Mouse (Mus musculus) heart, postnatal 14 days (tissue): ENCODE data around the gene Efhd1. TPM values are rescaled to one million over a fixed set of nuclear protein-coding genes. Genes with fewer than 3 reads are reported as not detected.

Experiments used
- total RNA-seq, 2 experiments: library from RNA; stranded (reverse); gene quantifications; 2 replicates each; pipeline ENCODE4 v1.2.3; 2021

Gene Efhd1
- total RNA-seq, 2 experiments from 2014 or later, result 4.2 to 4.6 TPM

Other genes starting within 250 kb of the Efhd1 start
- not detected for gene Alppl2, start 174.4 kb upstream of the Efhd1 start, total RNA-seq
- gene Alpi, start 162.8 kb upstream of the Efhd1 start, total RNA-seq, result not detected
- not detected for gene Akp3, start 139.4 kb upstream of the Efhd1 start, total RNA-seq
- gene Ecel1, start 107.8 kb upstream of the Efhd1 start, total RNA-seq, result not detected
- not detected for gene Prss56, start 81.0 kb upstream of the Efhd1 start, total RNA-seq
- gene Chrnd, start 73.8 kb upstream of the Efhd1 start, total RNA-seq, result not detected
- not detected for gene Chrng, start 59.7 kb upstream of the Efhd1 start, total RNA-seq
- 10 to 100 TPM; 53.8 to 57.2 TPM for gene Eif4e2, start 50.4 kb upstream of the Efhd1 start, total RNA-seq
- 10 to 100 TPM; 48.0 to 49.4 TPM for gene Gigyf2, start 62.6 kb downstream of the Efhd1 start, total RNA-seq
- not detected for gene Kcnj13, start 130.4 kb downstream of the Efhd1 start, total RNA-seq
- gene Snorc, start 205.9 kb downstream of the Efhd1 start, total RNA-seq, result not detected
- not detected for gene Neu2, start 245.5 kb downstream of the Efhd1 start, total RNA-seq